Mouse (Mus musculus) monocyte, adult 5-6 weeks (primary cell): ENCODE measurements around the gene Necab2. TPM values are rescaled to one million over a fixed set of nuclear protein-coding genes. Genes with fewer than 3 reads are reported as not detected.

Experiments
- ATAC-seq: fragments of 153-309, 156-312 bp; replicated peaks from 2 replicates; pipeline ENCODE4 v1.8.0; 2017; ENCODE audit warnings: mild to moderate bottlenecking; ENCODE audit not compliant: low TSS enrichment, insufficient number of reproducible peaks, severe bottlenecking, poor library complexity, low FRiP score
- total RNA-seq: library from RNA; stranded (forward); fragments of 200-1000, 200-491, 200-594 nt; gene quantifications from 3 replicates; pipeline ENCODE4 v1.2.3, GENCODE M21; 2017

Gene Necab2
- total RNA-seq, 1 experiment from 2014 or later = not detected

- no peak for ATAC-seq
Measured at GRCm38 (mm10) chr8:119426069-119426735, 20.3 kb upstream of the Necab2 start.

GRCm38 (mm10) chr8:119427634-119428349 lies 18.7 kb upstream of the Necab2 start:
- ATAC-seq = no peak

- ATAC-seq = no peak
Measured at GRCm38 (mm10) chr8:119428350-119428740, 18.2 kb upstream of the Necab2 start.

GRCm38 (mm10) chr8:119428766-119429327 lies 17.7 kb upstream of the Necab2 start:
- ATAC-seq = no peak

- ATAC-seq = no peak
Measured at GRCm38 (mm10) chr8:119429552-119429951, 17.0 kb upstream of the Necab2 start.

GRCm38 (mm10) chr8:119430250-119430649 lies 16.3 kb upstream of the Necab2 start:
- ATAC-seq = no peak

- no peak for ATAC-seq
Measured at GRCm38 (mm10) chr8:119430690-119431089, 15.8 kb upstream of the Necab2 start.

- ATAC-seq = no peak
Measured at GRCm38 (mm10) chr8:119432372-119432771, 14.1 kb upstream of the Necab2 start.

GRCm38 (mm10) chr8:119433582-119434174 lies 12.8 kb upstream of the Necab2 start, which contains the start of gene Osgin1:
Gene Osgin1, plus strand, starts transcription at chr8:119434124.
- no peak for ATAC-seq

- no peak for ATAC-seq
Measured at GRCm38 (mm10) chr8:119434569-119434968, 11.9 kb upstream of the Necab2 start.

- ATAC-seq = no peak
Measured at GRCm38 (mm10) chr8:119435527-119435926, 11.0 kb upstream of the Necab2 start.

GRCm38 (mm10) chr8:119436331-119436730 lies 10.2 kb upstream of the Necab2 start:
- no peak for ATAC-seq

- ATAC-seq = peak; percentile 77
Measured at GRCm38 (mm10) chr8:119436933-119437332, 9.6 kb upstream of the Necab2 start.

GRCm38 (mm10) chr8:119437506-119437905 lies 9.0 kb upstream of the Necab2 start:
- ATAC-seq = no peak

GRCm38 (mm10) chr8:119438876-119439275 lies 7.6 kb upstream of the Necab2 start:
- no peak for ATAC-seq

- ATAC-seq = no peak
Measured at GRCm38 (mm10) chr8:119439424-119439823, 7.1 kb upstream of the Necab2 start.

GRCm38 (mm10) chr8:119439893-119440249 lies 6.6 kb upstream of the Necab2 start:
- ATAC-seq = no peak

- no peak; the same call in 1 of the 2 replicates for ATAC-seq
Measured at GRCm38 (mm10) chr8:119440250-119440951, 6.1 kb upstream of the Necab2 start.

- no peak for ATAC-seq
Measured at GRCm38 (mm10) chr8:119440952-119441270, 5.6 kb upstream of the Necab2 start.
